Mouse (Mus musculus) liver, adult 2 months (tissue): ENCODE measurements around the gene Pard3. TPM values are rescaled to one million over a fixed set of nuclear protein-coding genes. Genes with fewer than 3 reads are reported as not detected.

Source experiments
- DNase-seq: peaks from one replicate; pipeline ENCODE4 v3.0.0-alpha.2; 2011; ENCODE audit warnings: low read depth, low spot score; ENCODE audit errors: extremely low read depth
- H3K27ac ChIP-seq: fragments of 200-500 bp; replicated peaks from 2 replicates; pipeline ENCODE4 v1.5.1; 2012; ENCODE audit warnings: low read depth, mild to moderate bottlenecking, control low read depth, inconsistent platforms, low read length; ENCODE audit not compliant: insufficient read depth
- H3K27me3 ChIP-seq: fragments of 200-500 bp; 2 replicates; pipeline ENCODE4 v1.6.1; 2012; ENCODE audit warnings: mild to moderate bottlenecking, moderate library complexity, low read length, inconsistent platforms; ENCODE audit not compliant: control insufficient read depth, insufficient read depth
- H3K36me3 ChIP-seq: fragments of 200-500 bp; 2 replicates; pipeline ENCODE4 v1.6.1; 2012; ENCODE audit warnings: low read length, inconsistent platforms; ENCODE audit not compliant: control insufficient read depth, insufficient read depth
- H3K4me1 ChIP-seq: fragments of 200-500 bp; 2 replicates; pipeline ENCODE4 v1.6.1; 2011; ENCODE audit warnings: low read length; ENCODE audit not compliant: control insufficient read depth, insufficient read depth
- H3K4me3 ChIP-seq: fragments of 200-500 bp; 2 replicates; pipeline ENCODE4 v1.5.1; 2011; ENCODE audit warnings: low read depth, mild to moderate bottlenecking, control low read depth, low read length, moderate library complexity; ENCODE audit not compliant: insufficient read depth
- H3K79me2 ChIP-seq: fragments of 200-500 bp; 2 replicates; pipeline ENCODE4 v1.6.1; 2012; ENCODE audit warnings: inconsistent platforms, mild to moderate bottlenecking, low read length, moderate library complexity; ENCODE audit not compliant: control insufficient read depth, insufficient read depth
- H3K9ac ChIP-seq: fragments of 200-500 bp; 2 replicates; pipeline ENCODE4 v1.6.1; 2012; ENCODE audit warnings: low read depth, mild to moderate bottlenecking, control low read depth, inconsistent platforms, low read length
- CTCF ChIP-seq: fragments of 200-500 bp; IDR thresholded peaks from 2 replicates; pipeline ENCODE4 v1.5.1; 2011; ENCODE audit warnings: low read depth, low read length, control low read depth
- POLR2A ChIP-seq: fragments of 200-500 bp; IDR thresholded peaks from 2 replicates; pipeline ENCODE4 v1.6.1; 2011; ENCODE audit warnings: low read length, control low read depth; ENCODE audit not compliant: insufficient read depth; ENCODE audit errors: extremely low read depth
- WGBS: fragments of 180-500 bp; shearing (Covaris S2); methylation state at CpG from one replicate; pipeline ENCODE4 v1.1.7; 2018; 5-methylcytosine and 5-hydroxymethylcytosine counted together
- polyA plus RNA-seq: library from polyadenylated mRNA; depleted of rRNA; stranded (reverse); fragments of >200 nt; gene quantifications from 2 replicates; pipeline ENCODE4 v1.2.3, GENCODE M21; 2012
- total RNA-seq: library from RNA; depleted of rRNA; stranded (reverse); fragments of >200 nt; gene quantifications from 2 replicates; pipeline ENCODE4 v1.2.3, GENCODE M21; 2014

Pard3 gene
- total and polyA plus RNA-seq, 2 experiments, result 47.4 to 61.4 TPM

DNA sequence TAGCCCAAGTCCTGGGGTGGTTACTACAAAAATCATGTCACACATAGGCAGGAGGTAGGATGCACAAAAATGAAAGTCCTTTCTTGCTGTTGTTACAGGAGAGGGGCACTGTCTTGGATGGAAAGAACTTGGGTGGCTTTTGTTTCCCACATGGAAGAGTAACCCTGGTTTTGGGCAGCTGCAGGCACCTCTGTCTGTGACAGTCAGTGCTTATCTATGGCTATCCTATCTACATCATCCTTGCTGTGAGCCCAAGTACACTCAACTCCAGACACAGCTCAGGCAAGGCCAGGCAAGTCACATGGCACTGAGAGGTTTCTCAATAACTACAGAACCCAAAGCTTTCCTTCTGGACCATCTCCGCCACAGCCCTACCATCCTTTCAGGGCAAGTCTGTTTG, 506.8 kb downstream of the Pard3 start:
- 94% methylated on average over 1 of the region's 1 CpGs for WGBS

DNA sequence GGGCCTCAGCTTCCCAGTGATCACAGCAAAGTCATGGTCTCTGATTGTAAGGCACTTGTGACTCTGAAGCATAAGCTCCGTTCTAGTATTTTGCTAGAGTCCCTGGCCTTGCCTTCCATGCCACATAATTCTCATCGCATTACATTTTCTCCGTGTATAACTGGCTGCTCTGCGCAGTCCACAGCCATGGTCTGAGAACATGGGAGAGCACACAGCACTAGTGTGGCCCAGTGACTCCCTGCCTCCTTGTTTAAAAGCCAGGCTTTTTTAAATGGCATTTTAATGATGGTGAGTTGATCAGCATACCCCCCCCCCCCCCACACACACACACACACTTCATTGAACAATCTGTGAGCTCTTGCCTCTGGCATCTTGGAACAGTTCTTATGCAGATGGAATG, 508.8 kb downstream of the Pard3 start:
- 96% methylated on average over 4 of the region's 4 CpGs for WGBS
- Histone ChIP-seq H3K27me3 (no peaks in the 10 kb centered on the region), H3K9ac (no peak overlapping the region), H3K4me1 (no peaks in the 10 kb centered on the region), H3K27ac (no peak overlapping the region), H3K4me3 (no peak overlapping the region), H3K36me3 (no peaks in the 10 kb centered on the region), H3K79me2 (no peaks in the 10 kb centered on the region)
- no peak for DNase-seq
- TF ChIP-seq CTCF (no peak), POLR2A (no peak)

More for the DNA sequence above, 506.8 kb downstream of the Pard3 start:
- H3K27ac ChIP-seq, result no peak overlapping the region
- no peak overlapping the region for H3K9ac ChIP-seq
- H3K36me3 ChIP-seq, result no peaks in the 10 kb centered on the region
- TF ChIP-seq POLR2A, result no peak
- no peak for TF ChIP-seq CTCF
- DNase-seq, result no peak
- no peaks in the 10 kb centered on the region for H3K79me2 ChIP-seq
- no peaks in the 10 kb centered on the region for H3K4me1 ChIP-seq
- no peaks in the 10 kb centered on the region for H3K27me3 ChIP-seq
- no peak overlapping the region for H3K4me3 ChIP-seq

DNA sequence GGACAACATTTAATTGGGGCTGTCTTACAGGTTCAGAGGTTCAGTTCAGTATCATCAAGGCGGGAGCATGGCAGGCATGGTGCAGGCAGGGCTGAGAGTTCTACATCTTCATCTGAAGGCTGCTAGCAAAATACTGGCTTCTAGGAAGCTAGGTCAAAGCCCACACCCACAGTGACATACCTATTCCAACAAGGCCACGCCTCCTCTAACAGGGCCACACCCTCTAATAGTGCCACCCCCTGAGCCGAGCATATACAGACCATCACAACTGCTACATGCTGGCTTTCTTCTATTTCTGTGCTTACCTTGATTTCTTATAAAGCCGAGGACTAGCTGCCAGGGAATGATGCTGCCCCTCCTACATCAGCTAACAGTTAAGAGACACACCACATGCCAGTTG, 513.0 kb downstream of the Pard3 start:
- H3K79me2 ChIP-seq, result no peaks in the 10 kb centered on the region
- no peaks in the 10 kb centered on the region for H3K36me3 ChIP-seq
- no peaks in the 10 kb centered on the region for H3K27me3 ChIP-seq
- no peak overlapping the region for H3K9ac ChIP-seq
- no peak overlapping the region for H3K4me3 ChIP-seq
- DNase-seq, result no peak
- TF ChIP-seq POLR2A (no peak), CTCF (no peak)
- 96% methylated on average over 4 of the region's 4 CpGs for WGBS
- no peaks in the 10 kb centered on the region for H3K4me1 ChIP-seq
- no peak overlapping the region for H3K27ac ChIP-seq

DNA sequence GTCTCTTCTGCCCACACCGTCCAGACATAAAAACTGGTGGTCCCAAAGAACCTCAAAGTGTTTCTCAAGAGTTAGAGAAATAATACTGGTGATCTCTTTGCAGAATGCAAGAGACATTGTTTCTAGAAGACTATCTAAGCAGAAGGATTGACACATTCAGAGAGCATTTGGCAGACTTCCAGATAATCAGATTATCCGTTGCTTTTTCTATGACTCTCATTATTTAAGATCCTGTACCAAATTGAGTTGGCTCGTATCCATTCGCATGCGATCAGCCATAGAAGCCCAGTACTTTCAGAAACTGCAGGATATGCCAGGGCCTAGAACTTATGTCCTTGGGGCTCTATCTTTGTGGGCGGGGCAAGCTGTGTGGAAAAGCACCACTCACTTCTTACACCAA, 514.0 kb downstream of the Pard3 start:
- WGBS, result 91% methylated on average over 6 of the region's 6 CpGs
- TF ChIP-seq POLR2A (no peak), CTCF (no peak)
- H3K4me1 ChIP-seq, result no peaks in the 10 kb centered on the region
- H3K4me3 ChIP-seq, result no peak overlapping the region
- H3K9ac ChIP-seq, result no peak overlapping the region
- H3K79me2 ChIP-seq, result no peaks in the 10 kb centered on the region
- no peak for DNase-seq
- H3K36me3 ChIP-seq, result no peaks in the 10 kb centered on the region
- H3K27me3 ChIP-seq, result no peaks in the 10 kb centered on the region
- H3K27ac ChIP-seq, result no peak overlapping the region

DNA sequence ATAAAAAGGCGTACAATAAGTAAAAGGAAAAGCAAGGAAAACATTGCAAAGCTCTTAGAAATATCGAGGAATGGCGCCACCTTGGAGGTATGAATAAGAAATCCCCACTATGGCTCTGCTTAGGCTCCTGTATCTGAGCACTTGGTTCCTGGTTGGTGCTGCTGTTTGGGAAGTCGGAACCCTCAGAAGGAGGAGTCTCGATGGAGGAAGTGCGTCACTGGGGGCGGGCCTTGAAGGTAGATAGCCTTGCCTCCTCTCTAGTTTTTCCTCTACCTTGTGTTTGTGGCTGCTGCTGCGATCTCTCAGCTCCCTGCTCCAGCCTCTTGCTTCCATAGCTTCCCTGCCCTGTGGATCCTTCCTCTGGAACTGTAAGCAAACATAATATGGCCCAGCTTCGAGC, 515.7 kb downstream of the Pard3 start:
- Histone ChIP-seq H3K79me2 (no peaks in the 10 kb centered on the region), H3K27ac (no peak overlapping the region), H3K9ac (no peak overlapping the region), H3K36me3 (no peaks in the 10 kb centered on the region), H3K4me3 (no peak overlapping the region), H3K4me1 (no peaks in the 10 kb centered on the region), H3K27me3 (no peaks in the 10 kb centered on the region)
- DNase-seq, result no peak
- WGBS, result 94% methylated on average over 9 of the region's 9 CpGs
- TF ChIP-seq POLR2A, result no peak
- no peak for TF ChIP-seq CTCF

DNA sequence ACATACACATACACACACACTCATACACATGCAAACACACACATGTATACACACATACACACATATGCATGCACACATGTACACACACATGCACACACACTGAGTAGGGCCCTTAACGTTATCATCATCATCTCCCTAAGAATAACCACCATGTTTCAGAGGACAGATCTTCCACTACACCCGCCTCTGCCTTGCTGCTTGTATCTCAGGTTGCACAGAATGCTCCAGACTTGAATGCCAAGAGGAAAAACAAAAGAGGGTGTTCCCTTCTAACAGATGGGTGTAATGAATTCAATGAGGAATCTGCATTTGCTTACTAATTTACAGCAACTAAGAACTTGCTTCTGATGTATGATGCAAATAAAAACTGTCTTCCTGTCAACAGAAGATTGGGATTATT, 519.7 kb downstream of the Pard3 start:
- TF ChIP-seq POLR2A, result no peak
- TF ChIP-seq CTCF, result no peak
- no peak overlapping the region for H3K9ac ChIP-seq
- H3K27ac ChIP-seq, result no peak overlapping the region
- no peaks in the 10 kb centered on the region for H3K27me3 ChIP-seq
- H3K36me3 ChIP-seq, result no peaks in the 10 kb centered on the region
- DNase-seq, result no peak
- 90% methylated on average over 2 of the region's 2 CpGs for WGBS
- no peaks in the 10 kb centered on the region; the same call in 1 of the 2 replicates for H3K79me2 ChIP-seq
- no peaks in the 10 kb centered on the region for H3K4me1 ChIP-seq
- no peak overlapping the region for H3K4me3 ChIP-seq
